Mouse (Mus musculus) kidney, embryonic 15.5 days (tissue): ENCODE results near the gene Nanos3. TPM values are rescaled to one million over a fixed set of nuclear protein-coding genes. Genes with fewer than 3 reads are reported as not detected.

ENCODE experiments used
- ATAC-seq: fragments of 200-750 bp; cut with Nextera tagmentation; replicated peaks from 2 replicates; pipeline ENCODE4 v1.8.0; 2017; ENCODE audit warnings: moderate TSS enrichment; ENCODE audit not compliant: low FRiP score
- H3K27ac ChIP-seq: fragments of 300-500 bp; sonication (generic); 2 replicates; pipeline ENCODE4 v1.5.1; 2015; ENCODE audit warnings: mild to moderate bottlenecking, inconsistent platforms
- H3K27me3 ChIP-seq: fragments of 300-500 bp; sonication (generic); 2 replicates; pipeline ENCODE4 v1.6.1; 2015; ENCODE audit warnings: inconsistent platforms
- H3K36me3 ChIP-seq: fragments of 300-500 bp; sonication (generic); 2 replicates; pipeline ENCODE4 v1.6.1; 2015; ENCODE audit warnings: inconsistent platforms
- H3K4me1 ChIP-seq: fragments of 300-500 bp; sonication (generic); 2 replicates; pipeline ENCODE4 v1.6.1; 2015; ENCODE audit warnings: inconsistent platforms
- H3K4me2 ChIP-seq: fragments of 300-500 bp; sonication (generic); 2 replicates; pipeline ENCODE4 v1.6.1; 2015; ENCODE audit warnings: moderate library complexity, mild to moderate bottlenecking, inconsistent platforms
- H3K4me3 ChIP-seq: fragments of 300-500 bp; sonication (generic); replicated peaks from 2 replicates; pipeline ENCODE4 v1.5.1; 2015; ENCODE audit warnings: mild to moderate bottlenecking, inconsistent platforms
- H3K9ac ChIP-seq: fragments of 300-500 bp; sonication (generic); 2 replicates; pipeline ENCODE4 v1.6.1; 2015; ENCODE audit warnings: mild to moderate bottlenecking, inconsistent platforms
- H3K9me3 ChIP-seq: fragments of 300-500 bp; sonication (generic); replicated peaks from 2 replicates; pipeline ENCODE4 v1.6.1; 2016; ENCODE audit warnings: inconsistent platforms
- WGBS: fragments of 180-500 bp; shearing (Covaris S2); methylation state at CpG from one replicate; pipeline ENCODE4 v1.1.7; 2015; ENCODE audit warnings: mixed read lengths; 5-methylcytosine and 5-hydroxymethylcytosine counted together
- polyA plus RNA-seq: library from polyadenylated mRNA; unstranded; fragments of >200 nt; fragmentation: Nextera tagmentation; extraction: Ambion mirVana; gene quantifications from 2 replicates; pipeline ENCODE4 v1.2.1, GENCODE M21; 2015

Nanos3 gene
- polyA plus RNA-seq, 1 experiment from 2014 or later: 4.7 TPM

DNA sequence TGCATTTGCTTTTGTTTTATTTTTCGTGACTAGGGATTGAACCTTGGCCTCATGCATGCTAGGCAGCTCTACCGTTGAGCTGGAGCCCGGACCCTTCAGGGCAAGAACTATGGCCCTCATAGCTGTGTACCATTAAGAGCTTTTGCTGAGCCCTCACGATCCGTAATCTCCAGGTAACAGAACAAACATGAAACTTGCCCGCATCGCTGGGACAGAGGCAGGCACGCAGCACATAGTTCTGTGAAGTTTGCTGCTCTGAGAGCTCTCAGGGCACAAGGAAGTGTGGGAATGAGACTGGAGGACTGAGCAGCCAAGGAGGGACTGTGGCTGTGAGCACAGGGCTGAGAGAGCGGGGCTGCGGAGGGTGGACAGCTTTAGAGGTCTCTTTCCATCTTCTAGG is 3.7 kb upstream of the Nanos3 start:
- H3K4me2 ChIP-seq: no peak overlapping the region
- 83% methylated on average over 10 of the region's 10 CpGs for WGBS
- H3K4me3 ChIP-seq: no peak overlapping the region
- H3K4me1 ChIP-seq: peaks cover 48% of the 10 kb centered on the region
- H3K27ac ChIP-seq: no peak overlapping the region
- H3K27me3 ChIP-seq: no peaks in the 10 kb centered on the region
- no peak for ATAC-seq
- H3K36me3 ChIP-seq: no peaks in the 10 kb centered on the region
- H3K9me3 ChIP-seq: no peaks in the 10 kb centered on the region
- no peak overlapping the region for H3K9ac ChIP-seq

- 3% methylated on average over 21 of the region's 21 CpGs for WGBS
- Histone ChIP-seq H3K27me3 (no peaks in the 10 kb centered on the region), H3K4me1 (peaks cover 46% of the 10 kb centered on the region)
Measured at GRCm38 (mm10) chr8:84187065-84187755, 2.2 kb upstream of the Nanos3 start.

GRCm38 (mm10) chr8:84186547-84186946 is 1.5 kb upstream of the Nanos3 start:
- no peaks in the 10 kb centered on the region for H3K27me3 ChIP-seq
- peak; percentile 16; the same call in 1 of the 2 replicates for ATAC-seq

More at GRCm38 (mm10) chr8:84187065-84187755, 2.2 kb upstream of the Nanos3 start:
- Histone ChIP-seq H3K27ac (peak overlapping the region; percentile 54), H3K36me3 (no peaks in the 10 kb centered on the region), H3K9me3 (no peaks in the 10 kb centered on the region), H3K4me3 (peak overlapping the region; percentile 39), H3K9ac (peak overlapping the region; percentile 47), H3K4me2 (peak overlapping the region; percentile 74)
- ATAC-seq: no peak

GRCm38 (mm10) chr8:84184085-84185043 is 653 bp downstream of the Nanos3 start:
- peak overlapping the region; percentile 91 for H3K27ac ChIP-seq
- H3K9ac ChIP-seq: peak overlapping the region; percentile 91
- H3K4me2 ChIP-seq: peak overlapping the region; percentile 86
- 17% methylated on average over 21 of the region's 21 CpGs for WGBS
- no peak for ATAC-seq
- peak overlapping the region; percentile 71 for H3K4me3 ChIP-seq
- no peaks in the 10 kb centered on the region for H3K27me3 ChIP-seq
- no peaks in the 10 kb centered on the region for H3K9me3 ChIP-seq
- no peaks in the 10 kb centered on the region for H3K36me3 ChIP-seq
- peaks cover 61% of the 10 kb centered on the region for H3K4me1 ChIP-seq

More at GRCm38 (mm10) chr8:84186547-84186946, 1.5 kb upstream of the Nanos3 start:
- Histone ChIP-seq H3K27ac (peak overlapping the region; percentile 54), H3K9me3 (no peaks in the 10 kb centered on the region), H3K4me2 (peak overlapping the region; percentile 74), H3K4me1 (peaks cover 46% of the 10 kb centered on the region), H3K4me3 (peak overlapping the region; percentile 39), H3K9ac (peak overlapping the region; percentile 47), H3K36me3 (no peaks in the 10 kb centered on the region)
- 2% methylated on average over 12 of the region's 12 CpGs for WGBS

DNA sequence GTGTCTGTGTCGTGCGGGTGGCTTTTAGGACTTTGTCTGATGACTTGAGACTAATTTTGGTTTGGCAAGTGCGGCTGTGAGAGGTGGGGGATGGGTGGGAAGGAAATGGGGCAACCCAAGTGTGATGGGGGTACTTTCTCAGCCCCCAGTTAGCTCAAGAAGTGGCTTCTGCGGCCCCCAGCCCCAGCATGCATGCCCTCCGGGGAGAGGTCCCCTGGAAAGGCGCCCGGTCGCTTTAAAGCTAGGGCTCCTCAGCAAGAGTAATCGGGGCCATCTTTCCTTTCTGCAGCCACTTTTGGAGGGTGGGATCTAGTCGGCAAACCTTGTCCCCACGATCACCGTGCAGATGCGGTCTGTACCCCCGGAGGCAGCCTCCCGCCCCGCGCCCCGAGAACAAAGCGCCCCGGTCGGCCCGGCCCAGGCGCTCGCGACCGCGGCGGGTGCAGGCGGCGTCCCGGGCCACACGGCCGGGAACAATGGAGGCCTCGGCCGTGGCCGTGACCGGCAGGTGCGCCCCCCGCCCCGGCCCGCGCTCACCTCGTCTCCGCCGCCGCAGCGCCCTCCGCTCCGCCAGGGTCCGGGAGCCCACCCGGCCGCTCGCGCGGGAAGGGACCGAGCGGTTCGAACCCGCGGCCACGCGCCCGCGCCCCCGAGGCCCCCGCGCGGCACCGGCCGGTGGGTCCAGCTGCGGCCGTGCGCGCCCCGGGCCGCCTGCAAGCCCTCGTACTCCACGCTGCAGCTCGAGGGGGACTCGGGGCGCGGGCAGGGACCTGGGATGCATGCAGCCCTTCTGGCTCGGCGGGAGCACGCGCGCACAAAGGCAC is 1.5 kb downstream of the Nanos3 start:
- 2% methylated on average over 87 of the region's 87 CpGs for WGBS
- Histone ChIP-seq H3K36me3 (no peaks in the 10 kb centered on the region), H3K27me3 (no peaks in the 10 kb centered on the region), H3K27ac (peak overlapping the region; percentile 91), H3K4me1 (peaks cover 64% of the 10 kb centered on the region), H3K4me2 (peak overlapping the region; percentile 86), H3K9ac (peak overlapping the region; percentile 91), H3K4me3 (peak overlapping the region; percentile 71), H3K9me3 (no peaks in the 10 kb centered on the region)
- ATAC-seq: 0 out of 2 replicates have a peak, but pooled peaks have one; percentile 5

DNA sequence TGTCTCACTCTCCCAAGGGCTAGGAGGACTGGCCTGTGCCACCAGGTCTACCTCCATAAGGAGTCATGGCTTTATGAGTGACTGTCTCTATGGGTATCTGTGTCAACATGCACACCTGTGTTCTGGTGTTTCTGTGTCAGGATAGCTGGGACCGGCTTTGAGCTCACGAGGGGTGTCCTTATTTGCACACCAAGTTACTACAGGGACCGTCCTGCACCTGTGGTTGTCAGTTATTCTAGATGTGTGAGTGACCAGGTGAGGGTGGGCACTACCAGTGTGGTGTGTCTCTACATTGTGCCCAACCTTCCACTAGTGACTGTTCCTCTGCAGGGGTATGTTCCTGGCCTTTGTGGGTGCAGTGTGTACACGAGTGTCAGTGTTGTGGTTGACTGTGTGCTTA is 2.2 kb downstream of the Nanos3 start:
- Histone ChIP-seq H3K9ac (peak overlapping the region; percentile 91), H3K4me3 (peak overlapping the region; percentile 71), H3K4me2 (peak overlapping the region; percentile 86), H3K36me3 (no peaks in the 10 kb centered on the region), H3K27ac (peak overlapping the region; percentile 91), H3K27me3 (no peaks in the 10 kb centered on the region), H3K9me3 (no peaks in the 10 kb centered on the region), H3K4me1 (peaks cover 70% of the 10 kb centered on the region)
- 36% methylated on average over 4 of the region's 4 CpGs for WGBS
- no peak for ATAC-seq

GRCm38 (mm10) chr8:84180530-84181190 is 4.4 kb downstream of the Nanos3 start:
- Histone ChIP-seq H3K9ac (peak overlapping the region; percentile 48), H3K9me3 (no peaks in the 10 kb centered on the region), H3K4me2 (peak overlapping the region; percentile 57), H3K27ac (peak overlapping the region; percentile 90), H3K4me3 (peak overlapping the region; percentile 25), H3K4me1 (peaks cover 79% of the 10 kb centered on the region), H3K27me3 (no peaks in the 10 kb centered on the region), H3K36me3 (peaks cover 5% of the 10 kb centered on the region)
- WGBS: 3% methylated on average over 16 of the region's 16 CpGs
- ATAC-seq: peak; percentile 59

GRCm38 (mm10) chr8:84179946-84180345 is 5.1 kb downstream of the Nanos3 start:
- Histone ChIP-seq H3K4me3 (peak overlapping the region; percentile 25), H3K36me3 (peaks cover 11% of the 10 kb centered on the region), H3K9me3 (no peaks in the 10 kb centered on the region), H3K4me1 (peaks cover 82% of the 10 kb centered on the region), H3K27ac (peak overlapping the region; percentile 90), H3K4me2 (peak overlapping the region; percentile 57), H3K27me3 (no peaks in the 10 kb centered on the region), H3K9ac (peak overlapping the region; percentile 48)
- ATAC-seq: peak; percentile 17; the same call in 1 of the 2 replicates
- 15% methylated on average over 4 of the region's 4 CpGs for WGBS

DNA sequence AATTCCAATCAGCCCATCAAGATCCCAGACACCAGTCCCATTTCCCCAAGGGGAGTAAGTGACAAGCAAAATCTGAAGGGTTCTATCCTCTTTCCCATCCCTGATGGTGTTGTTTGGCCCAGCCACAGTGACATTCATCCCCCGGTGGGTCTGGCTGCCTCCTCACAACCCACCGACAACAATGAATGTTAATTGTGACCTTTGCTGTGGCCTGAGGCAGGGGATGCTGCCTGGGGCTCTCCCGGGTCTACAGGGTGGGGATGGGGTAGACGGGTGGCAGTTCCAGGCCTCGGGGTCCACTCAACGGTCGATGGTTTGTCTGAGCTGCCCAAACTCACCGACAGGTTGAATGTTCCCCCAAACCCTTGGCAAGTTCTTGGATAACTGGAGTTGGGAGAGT is 6.4 kb downstream of the Nanos3 start:
- no peaks in the 10 kb centered on the region for H3K27me3 ChIP-seq
- WGBS: 68% methylated on average over 8 of the region's 8 CpGs
- no peak overlapping the region for H3K4me3 ChIP-seq
- no peak overlapping the region for H3K4me2 ChIP-seq
- peaks cover 19% of the 10 kb centered on the region for H3K36me3 ChIP-seq
- ATAC-seq: no peak
- peaks cover 73% of the 10 kb centered on the region for H3K4me1 ChIP-seq
- H3K27ac ChIP-seq: peak overlapping the region; percentile 90; the same call in 1 of the 2 replicates
- H3K9ac ChIP-seq: no peak overlapping the region
- no peaks in the 10 kb centered on the region for H3K9me3 ChIP-seq

GRCm38 (mm10) chr8:84177405-84177804 is 7.6 kb downstream of the Nanos3 start:
- Histone ChIP-seq H3K4me3 (no peak overlapping the region), H3K36me3 (peaks cover 31% of the 10 kb centered on the region), H3K4me2 (no peak overlapping the region), H3K4me1 (peaks cover 66% of the 10 kb centered on the region), H3K27me3 (no peaks in the 10 kb centered on the region), H3K27ac (no peak overlapping the region), H3K9me3 (no peaks in the 10 kb centered on the region), H3K9ac (no peak overlapping the region)
- no peak for ATAC-seq
- WGBS: 84% methylated on average over 3 of the region's 3 CpGs

GRCm38 (mm10) chr8:84176560-84176959 is 8.5 kb downstream of the Nanos3 start:
- peak overlapping the region; percentile 49; the same call in 1 of the 2 replicates for H3K27ac ChIP-seq
- H3K4me3 ChIP-seq: no peak overlapping the region; the same call in 1 of the 2 replicates
- H3K4me1 ChIP-seq: peaks cover 57% of the 10 kb centered on the region
- 0 out of 2 replicates have a peak overlapping the region, but pooled peaks have one; percentile 18 for H3K9ac ChIP-seq
- no peaks in the 10 kb centered on the region for H3K9me3 ChIP-seq
- H3K4me2 ChIP-seq: peak overlapping the region; percentile 27
- ATAC-seq: no peak
- peaks cover 40% of the 10 kb centered on the region for H3K36me3 ChIP-seq
- WGBS: 7% methylated on average over 3 of the region's 3 CpGs
- H3K27me3 ChIP-seq: no peaks in the 10 kb centered on the region
